Mouse (Mus musculus): ENCODE data around the gene Mllt1.

Mllt1 gene

DNA sequence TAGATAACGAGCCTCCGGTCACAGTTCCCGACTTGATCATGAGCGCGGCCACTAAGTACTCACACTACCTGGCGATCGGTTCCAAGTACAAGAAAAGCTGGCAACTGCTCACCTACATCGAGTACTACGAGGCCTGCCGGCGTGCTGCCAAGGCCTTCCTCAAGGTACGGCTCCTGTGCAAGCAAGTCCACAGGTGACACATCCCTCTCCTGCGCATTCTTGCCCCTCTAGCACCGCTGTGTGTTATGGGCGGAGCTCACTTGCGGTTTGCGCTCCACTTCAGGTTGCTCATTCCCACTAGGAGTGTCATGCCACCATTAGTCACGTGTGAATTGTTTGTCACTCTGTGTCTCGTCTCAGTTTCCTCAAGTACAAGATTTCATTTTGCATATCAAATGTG, 57.8 kb downstream of the Mllt1 start:
- DNase-seq (ENCODE audit: low spot score in 2 of 2) = no peak

GRCm38 (mm10) chr17:56876981-56877380, 58.2 kb downstream of the Mllt1 start:
- DNase-seq (ENCODE audit: low spot score in 2 of 2) = no peak

DNA sequence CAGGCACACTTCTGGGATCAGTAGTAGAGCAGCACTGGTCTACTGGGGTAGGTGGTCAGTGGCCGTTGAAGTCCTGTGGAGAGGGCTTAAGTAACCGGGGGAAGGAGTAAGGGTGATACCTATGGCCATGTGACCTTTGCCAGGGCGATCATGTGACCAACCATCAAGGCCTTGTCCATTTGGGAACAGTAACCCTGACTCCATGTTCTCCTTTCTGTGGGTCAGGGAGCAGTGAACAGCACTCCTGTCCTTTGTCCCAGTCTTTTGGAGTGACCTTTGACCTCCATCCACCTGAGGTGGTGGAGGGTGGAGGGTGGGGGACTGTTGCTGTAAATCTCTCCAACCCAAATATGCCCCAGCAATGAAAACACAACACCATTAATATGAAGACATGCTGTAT, 58.8 kb downstream of the Mllt1 start:
- DNase-seq (ENCODE audit: low spot score in 2 of 2) = no peak

DNA sequence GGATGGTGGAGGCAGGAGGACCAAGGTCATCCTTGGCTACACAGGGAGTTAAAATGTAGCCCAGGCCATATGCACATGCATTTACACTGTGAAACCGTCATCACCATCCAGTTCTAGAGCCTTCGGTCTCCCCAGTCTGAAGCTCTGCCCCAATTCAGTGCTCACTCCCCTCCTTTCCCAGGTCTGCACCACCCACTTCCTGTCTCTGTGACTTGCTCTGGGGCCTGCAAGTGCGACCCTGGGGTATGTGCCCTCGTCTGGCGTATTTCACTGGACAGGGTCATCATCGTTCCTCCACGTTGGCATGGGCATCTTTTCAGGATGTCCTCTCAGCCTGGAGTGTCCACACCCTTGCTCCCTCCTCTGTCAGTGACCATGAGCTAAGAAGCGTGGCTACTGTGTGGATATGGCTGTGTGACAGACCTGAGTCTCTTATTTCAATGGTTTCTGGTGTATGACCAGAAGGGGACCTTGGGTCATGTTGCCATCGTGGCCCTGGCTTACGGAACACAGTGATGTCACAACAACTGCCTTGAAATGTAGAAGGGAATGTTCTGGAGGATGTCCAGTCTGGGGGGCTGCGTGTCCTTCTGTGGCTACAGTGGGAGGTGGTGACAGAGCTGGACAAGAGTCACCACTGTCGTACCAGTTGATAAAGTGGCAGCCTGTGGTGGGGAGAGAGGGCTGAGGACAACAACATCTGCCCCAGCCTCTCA, 60.1 kb downstream of the Mllt1 start, which contains the start of gene 1700061G19Rik:
TSS of gene 1700061G19Rik (plus strand) at position 542 of the 716 bp plus-strand sequence.
- no peak for DNase-seq (ENCODE audit: low spot score in 2 of 2)

DNA sequence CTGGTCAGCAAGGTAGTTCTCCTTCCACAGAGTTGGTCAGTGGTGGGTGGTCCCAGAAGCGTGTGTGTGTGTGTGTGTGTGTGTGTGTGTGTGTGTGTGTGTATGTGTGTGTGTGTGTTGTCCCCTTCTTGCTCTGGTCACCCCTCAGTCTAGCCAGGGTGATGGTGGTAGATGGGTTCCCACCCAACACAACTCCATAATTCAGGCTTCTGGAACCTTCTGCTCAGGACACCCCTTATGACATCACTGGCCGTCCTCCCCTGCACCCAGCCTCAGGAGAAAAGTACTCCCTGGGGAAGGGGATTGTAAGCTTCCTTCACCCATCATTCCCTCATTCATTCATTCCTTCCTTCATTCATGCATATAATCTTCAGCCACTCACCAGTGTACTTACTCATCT, 61.0 kb downstream of the Mllt1 start, which contains the start of gene Acsbg2:
TSS of gene Acsbg2 (minus strand) at position 211 of the 400 bp plus-strand sequence.
- no peak for DNase-seq (ENCODE audit: low spot score in 2 of 2)

GRCm38 (mm10) chr17:56872512-56872911, 62.7 kb downstream of the Mllt1 start:
- DNase-seq (ENCODE audit: low spot score in 2 of 2) = no peak

- no peak for DNase-seq (ENCODE audit: low spot score in 2 of 2)
These were observed 63.4 kb downstream of the Mllt1 start for GRCm38 (mm10) chr17:56871767-56872166.

DNA sequence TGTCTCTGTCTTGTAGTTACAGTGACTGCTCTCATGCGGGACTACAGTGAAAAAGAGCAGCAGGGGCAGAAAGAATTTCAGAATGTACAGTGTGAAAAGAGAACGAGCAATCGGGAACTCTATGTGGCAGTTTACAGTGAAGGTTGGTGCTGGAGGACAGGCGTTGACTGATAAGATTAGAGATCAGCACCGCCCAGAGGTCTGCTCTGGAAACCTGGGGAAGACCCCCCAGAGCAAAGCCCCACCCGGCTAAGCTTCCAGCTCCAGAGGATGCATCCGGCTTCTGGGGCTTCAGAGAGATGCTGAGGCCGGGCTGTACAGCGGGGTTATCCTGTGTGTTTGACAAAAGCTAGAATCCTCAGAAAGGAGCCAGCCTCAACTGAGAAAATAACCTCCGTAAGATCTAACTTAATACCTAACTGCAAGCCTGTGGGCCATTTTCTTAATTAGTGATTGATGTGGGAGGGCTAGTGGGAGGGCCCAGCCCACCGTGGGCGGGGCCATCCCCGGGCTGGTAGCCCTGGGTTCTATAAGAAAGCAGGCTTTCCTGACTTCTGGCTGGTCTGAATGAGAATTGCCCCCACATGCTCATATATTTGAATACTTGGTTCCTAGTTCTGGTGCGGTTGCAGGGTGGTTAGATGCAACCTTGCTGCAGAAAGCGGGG, 64.8 kb downstream of the Mllt1 start:
- DNase-seq (ENCODE audit: low spot score in 2 of 2) = no peak

GRCm38 (mm10) chr17:56869481-56869977, 65.7 kb downstream of the Mllt1 start:
- DNase-seq (ENCODE audit: low spot score in 2 of 2) = no peak

GRCm38 (mm10) chr17:56866071-56866470, 69.1 kb downstream of the Mllt1 start:
- DNase-seq (ENCODE audit: low spot score in 2 of 2) = no peak

DNA sequence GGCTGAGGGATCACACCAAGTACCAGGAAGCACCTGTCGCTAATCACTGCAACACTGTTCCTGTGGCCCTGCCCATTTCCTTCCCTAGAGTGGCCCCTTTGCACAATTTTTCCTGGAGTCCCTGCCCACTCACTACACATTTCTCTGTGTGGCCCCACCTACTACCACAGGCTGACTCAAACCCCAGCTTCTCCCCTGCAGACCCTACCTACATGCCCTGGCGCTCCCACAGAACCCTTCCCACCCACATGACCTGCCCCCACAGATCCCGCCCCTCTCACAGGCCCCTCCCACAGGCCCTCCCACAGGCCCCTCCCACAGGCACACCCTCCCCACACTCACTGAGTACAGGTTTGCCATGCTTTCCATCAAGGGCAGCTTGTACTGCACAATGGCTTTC, 74.0 kb downstream of the Mllt1 start:
- peak; percentile 15 to 37 for DNase-seq (ENCODE audit: low spot score in 2 of 2)

- DNase-seq (ENCODE audit: low spot score in 2 of 2) = no peak
These were observed 76.3 kb downstream of the Mllt1 start for GRCm38 (mm10) chr17:56858922-56859321.

DNA sequence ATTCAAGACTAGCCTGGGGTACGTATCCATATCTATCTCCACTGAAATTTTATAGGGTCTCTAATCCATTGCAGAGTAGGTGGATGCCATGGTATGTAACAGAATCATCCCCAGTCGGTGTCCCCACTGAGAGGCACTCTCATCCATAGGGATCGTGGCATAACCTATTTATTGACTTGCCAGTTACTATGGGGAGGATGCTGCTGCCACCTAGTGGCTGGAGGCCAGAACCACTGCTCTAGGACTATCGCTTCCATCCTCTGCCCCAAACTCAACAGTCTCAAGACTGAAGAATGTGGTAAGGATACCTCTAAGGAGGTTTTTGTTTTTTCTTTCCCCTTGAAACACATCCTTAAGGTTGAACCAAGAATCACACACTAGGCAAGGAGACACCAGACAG, 77.0 kb downstream of the Mllt1 start:
- DNase-seq (ENCODE audit: low spot score in 2 of 2) = peak; percentile 34 to 65

- no peak for DNase-seq (ENCODE audit: low spot score in 2 of 2)
These were observed 79.8 kb downstream of the Mllt1 start for GRCm38 (mm10) chr17:56855421-56855820.

- DNase-seq (ENCODE audit: low spot score in 2 of 2) = no peak
These were observed 84.0 kb downstream of the Mllt1 start for GRCm38 (mm10) chr17:56851167-56851566.

DNA sequence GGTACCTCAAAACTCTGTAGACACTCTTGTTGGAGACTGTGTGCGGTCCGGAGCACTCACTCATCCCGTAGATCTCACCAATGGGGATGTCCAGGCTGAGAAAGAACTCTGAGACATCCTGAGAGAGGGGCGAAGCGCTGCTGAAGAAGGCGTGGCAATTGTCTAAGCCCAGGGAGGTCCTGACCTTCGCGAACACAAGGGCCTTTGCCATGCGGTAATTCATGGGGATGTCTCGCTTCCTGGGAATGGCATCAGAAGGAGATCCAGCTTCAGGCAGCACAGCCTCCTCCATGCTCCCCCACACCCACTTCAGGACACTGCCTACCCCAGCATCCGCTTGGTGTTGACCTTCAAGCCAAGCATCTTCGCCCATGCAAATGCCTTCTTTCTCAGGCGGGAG, 85.5 kb downstream of the Mllt1 start:
- DNase-seq (ENCODE audit: low spot score in 2 of 2) = no peak

DNA sequence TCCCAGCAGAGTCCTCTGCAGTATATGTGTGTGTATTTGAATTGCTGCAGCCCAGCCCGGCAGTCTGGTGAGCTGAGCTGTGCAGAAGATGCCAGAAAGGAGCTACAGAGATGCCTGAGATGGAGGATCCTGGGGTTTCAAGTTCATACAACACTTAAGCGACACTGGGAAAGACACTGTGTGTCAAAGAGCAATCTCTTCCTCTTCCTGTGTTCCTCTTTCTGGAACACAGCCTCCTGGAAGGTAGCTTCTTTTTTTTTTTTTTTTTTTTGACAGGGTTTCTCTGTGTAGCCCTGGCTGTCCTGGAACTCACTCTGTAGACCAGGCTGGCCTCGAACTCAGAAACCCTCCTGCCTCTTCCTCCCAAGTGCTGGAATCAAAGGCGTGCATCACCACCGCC, 86.4 kb downstream of the Mllt1 start:
- no peak for DNase-seq (ENCODE audit: low spot score in 2 of 2)

- DNase-seq (ENCODE audit: low spot score in 2 of 2) = no peak
These were observed 91.5 kb downstream of the Mllt1 start for GRCm38 (mm10) chr17:56843678-56844077.

All from heart, adult 9 months (tissue).